Mouse (Mus musculus): ENCODE results near the gene Nrn1l.
A peak's percentile ranks its signal among the peaks of the same experiment; 100 is the strongest.

Gene Nrn1l

DNA sequence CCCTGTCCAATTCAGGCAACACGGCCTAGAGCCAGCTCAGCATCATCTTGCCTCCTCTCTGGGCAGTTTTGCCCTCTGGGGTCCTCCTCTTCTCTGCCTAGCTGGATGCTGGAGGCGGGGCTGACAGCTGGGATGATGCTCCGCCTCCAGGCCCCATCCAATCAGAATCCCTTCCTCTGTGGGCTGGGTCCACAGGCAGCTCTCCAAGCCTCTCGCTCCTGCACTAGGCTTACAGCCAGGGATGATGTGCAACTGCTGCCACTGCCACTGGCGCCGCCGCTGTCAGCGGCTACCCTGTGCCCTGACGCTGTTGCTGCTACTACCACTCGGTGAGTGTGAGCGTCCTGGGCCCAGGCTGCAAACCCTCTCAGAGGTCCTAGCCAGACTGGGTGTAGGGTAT is at the start of gene Nrn1l:
Nrn1l (plus strand) TSS at position 229 of the 400 bp plus-strand sequence.
- DNase-seq (ENCODE audit: low read depth) = no peak

- no peak for DNase-seq (ENCODE audit: low read depth)
Observed at GRCm38 (mm10) chr8:105846678-105847077, 46.7 kb upstream of the Nrn1l start.

GRCm38 (mm10) chr8:105850014-105850413 is 43.4 kb upstream of the Nrn1l start:
- DNase-seq (ENCODE audit: low read depth) = no peak

DNA sequence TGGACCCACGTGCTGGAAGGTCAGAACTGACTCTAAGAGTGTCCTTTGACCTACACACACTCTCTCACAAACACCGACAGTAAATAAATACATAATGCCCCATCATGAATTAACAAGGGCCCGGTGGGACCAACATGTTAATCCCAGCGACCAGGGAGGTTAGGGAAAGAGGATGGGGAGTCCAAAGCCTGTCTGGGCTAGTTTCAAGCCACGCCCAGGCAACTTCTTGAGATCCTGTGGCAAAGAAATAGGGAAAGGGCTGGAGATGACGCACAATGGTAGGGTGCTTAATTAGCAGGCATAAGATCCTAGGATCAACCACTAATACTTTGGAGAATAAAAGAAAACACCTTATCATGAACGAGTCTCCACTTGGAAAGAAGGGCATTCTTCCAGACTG is 42.8 kb upstream of the Nrn1l start:
- no peak for DNase-seq (ENCODE audit: low read depth)

DNA sequence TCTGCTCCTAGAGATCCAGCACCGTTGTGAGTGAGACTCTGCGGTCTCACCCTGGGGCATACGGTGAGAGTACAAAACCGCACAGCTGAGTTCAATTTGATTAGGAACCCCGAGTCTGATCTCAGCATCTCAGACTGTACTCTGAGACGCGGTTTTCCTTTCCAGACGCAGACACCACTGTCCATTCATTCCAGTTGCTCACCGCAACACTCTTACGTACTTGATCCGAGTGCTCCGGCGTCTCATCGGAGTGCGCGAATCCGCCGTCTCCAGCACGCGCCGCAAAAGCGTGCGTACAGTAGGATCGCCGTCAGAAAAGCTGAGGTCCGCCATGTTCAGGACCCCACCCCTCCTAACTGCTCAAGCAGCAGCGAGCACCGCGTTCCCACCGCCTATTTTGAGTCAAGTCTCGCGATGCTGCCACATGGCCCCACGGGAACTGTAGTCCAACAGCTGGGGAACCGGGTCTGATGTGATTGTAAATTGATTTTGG is 41.7 kb upstream of the Nrn1l start:
- peak; percentile 89 for DNase-seq (ENCODE audit: low read depth)

- no peak for DNase-seq (ENCODE audit: low read depth)
Observed at GRCm38 (mm10) chr8:105852146-105852729, 41.1 kb upstream of the Nrn1l start.

DNA sequence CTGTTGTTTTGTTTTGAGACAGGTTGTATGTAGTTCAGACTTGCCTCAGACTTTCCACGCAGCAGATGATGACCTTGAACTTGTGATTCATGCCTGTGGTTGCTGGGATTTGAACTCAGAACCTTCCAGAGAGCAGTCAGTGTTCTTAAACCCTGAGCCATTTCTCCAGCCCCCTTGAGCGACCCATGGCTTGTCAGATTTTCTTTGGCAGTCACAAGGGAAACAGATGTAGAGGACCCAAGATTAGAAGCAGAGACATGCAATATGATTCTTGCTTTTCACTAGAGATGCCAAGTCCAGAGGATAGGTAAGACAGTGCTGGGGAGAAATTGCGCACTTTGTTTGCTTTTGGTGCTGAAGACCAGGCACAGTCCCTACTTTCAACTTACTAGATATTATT is 40.2 kb upstream of the Nrn1l start, which contains the start of gene Cenpt:
Cenpt (minus strand) TSS at position 101 of the 400 bp plus-strand sequence.
- no peak for DNase-seq (ENCODE audit: low read depth)

DNA sequence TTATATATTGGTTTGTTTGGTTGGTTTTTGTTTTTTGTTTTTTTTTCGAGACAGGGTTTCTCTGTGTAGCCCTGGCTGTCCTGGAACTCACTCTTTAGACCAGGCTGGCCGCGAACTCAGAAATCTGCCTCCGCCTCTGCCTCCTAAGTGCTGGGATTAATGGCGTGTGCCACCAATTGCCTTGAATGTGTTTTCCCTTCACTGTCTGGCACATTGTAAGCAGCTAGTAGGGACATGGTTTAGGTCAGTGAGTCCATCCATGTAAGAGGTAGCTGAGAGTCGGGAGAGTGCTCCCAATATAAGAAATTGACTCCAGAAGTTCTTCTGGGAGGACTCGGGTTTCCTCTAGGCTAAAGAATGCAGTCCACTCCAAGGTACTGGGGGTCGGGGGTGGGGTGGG is 39.1 kb upstream of the Nrn1l start:
- no peak for DNase-seq (ENCODE audit: low read depth)

GRCm38 (mm10) chr8:105854715-105855216 is 38.6 kb upstream of the Nrn1l start, which contains the start of gene Thap11:
Gene Thap11 (plus strand): TSS chr8:105855132.
- DNase-seq (ENCODE audit: low read depth) = peak; percentile 92

GRCm38 (mm10) chr8:105855248-105856167 is 37.9 kb upstream of the Nrn1l start:
- DNase-seq (ENCODE audit: low read depth) = no peak

GRCm38 (mm10) chr8:105856168-105856835 is 37.1 kb upstream of the Nrn1l start:
- no peak for DNase-seq (ENCODE audit: low read depth)

DNA sequence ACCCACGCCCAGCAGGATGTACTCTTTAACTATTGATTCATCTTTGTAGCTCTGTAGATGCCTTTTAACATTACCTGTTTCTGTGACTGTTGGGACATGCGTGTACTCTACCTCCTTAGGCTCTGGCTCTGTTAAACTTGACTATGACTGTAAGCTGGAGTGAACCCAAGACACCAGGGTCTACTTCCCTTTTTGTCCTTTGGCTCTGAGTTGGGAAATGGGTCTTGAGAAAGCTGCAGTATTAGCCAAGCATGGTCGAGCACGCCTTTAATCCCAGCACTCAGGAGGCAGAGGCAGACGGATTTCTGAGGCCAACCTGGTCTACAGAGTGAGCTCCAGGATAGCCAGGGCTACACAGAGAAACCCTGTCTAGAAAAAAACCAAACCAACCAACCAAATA is 34.9 kb upstream of the Nrn1l start:
- DNase-seq (ENCODE audit: low read depth) = no peak

GRCm38 (mm10) chr8:105859314-105859713 is 34.1 kb upstream of the Nrn1l start:
- peak; percentile 87 for DNase-seq (ENCODE audit: low read depth)

DNA sequence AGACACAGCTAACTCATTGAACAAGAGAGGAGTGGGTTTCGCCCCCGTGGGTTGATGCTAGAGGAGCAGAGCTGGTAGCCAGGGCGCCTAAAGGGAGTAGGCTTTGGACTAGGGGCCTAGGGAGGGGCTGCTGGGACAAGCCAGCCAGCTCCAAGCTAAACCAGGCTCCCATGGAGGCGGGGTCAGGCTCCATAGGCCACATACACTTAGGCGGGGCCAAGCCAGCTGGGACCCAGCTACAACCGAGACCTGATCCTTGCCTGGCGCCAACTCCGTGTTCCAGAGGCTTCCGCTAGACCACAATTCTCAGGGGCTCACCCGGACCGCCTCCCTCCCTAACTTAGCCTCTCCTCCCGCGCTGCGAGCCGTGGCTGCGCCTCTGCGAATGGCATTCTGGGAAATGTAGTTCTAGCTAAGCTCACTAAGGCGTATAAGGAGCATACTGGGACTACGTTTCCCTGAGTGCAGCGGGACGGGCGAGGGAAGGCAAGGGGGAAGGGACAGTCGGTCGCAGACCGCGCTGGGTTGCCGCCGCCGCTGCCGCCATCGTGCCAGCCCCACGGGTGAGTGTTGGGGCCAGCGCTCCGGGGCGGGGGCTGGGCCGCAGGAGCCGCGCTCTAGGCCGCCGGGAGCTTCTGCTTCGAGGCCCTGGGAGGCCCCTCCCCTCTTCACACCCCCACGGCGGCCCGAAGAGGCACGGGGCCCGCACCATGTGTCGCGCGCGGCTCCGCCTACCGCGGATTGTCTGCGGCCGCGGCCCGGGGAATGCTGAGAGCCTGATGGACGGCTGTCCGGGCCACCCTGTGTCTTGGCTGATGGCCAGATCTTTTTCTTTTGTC is 33.0 kb upstream of the Nrn1l start, which contains the start of gene Nutf2:
Nutf2 (plus strand) TSS at position 438 of the 839 bp plus-strand sequence.
- DNase-seq (ENCODE audit: low read depth) = peak; percentile 96

DNA sequence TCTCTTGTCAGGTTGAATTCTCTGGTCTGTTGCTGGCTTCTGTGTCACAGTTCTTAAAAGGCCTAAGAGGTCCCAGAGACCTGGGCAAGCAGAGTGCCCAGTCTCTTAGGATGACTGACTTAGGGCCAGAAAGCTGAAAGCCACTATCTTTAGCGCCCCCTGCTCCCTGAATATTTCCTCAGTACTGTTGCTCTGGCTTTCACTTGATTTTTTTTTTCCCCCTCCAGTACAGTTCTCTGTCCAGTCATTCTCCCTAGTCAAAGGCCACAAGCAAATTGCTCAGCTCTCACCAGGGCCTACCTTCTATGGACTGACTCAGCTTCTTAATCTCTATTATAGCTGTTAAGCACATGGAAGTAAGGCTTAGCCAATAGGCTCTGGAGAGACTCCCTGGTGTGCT is 31.4 kb upstream of the Nrn1l start:
- DNase-seq (ENCODE audit: low read depth) = no peak

- no peak for DNase-seq (ENCODE audit: low read depth)
Observed at GRCm38 (mm10) chr8:105866364-105867029, 26.9 kb upstream of the Nrn1l start.

GRCm38 (mm10) chr8:105874301-105874700 is 19.1 kb upstream of the Nrn1l start:
- DNase-seq (ENCODE audit: low read depth) = no peak

DNA sequence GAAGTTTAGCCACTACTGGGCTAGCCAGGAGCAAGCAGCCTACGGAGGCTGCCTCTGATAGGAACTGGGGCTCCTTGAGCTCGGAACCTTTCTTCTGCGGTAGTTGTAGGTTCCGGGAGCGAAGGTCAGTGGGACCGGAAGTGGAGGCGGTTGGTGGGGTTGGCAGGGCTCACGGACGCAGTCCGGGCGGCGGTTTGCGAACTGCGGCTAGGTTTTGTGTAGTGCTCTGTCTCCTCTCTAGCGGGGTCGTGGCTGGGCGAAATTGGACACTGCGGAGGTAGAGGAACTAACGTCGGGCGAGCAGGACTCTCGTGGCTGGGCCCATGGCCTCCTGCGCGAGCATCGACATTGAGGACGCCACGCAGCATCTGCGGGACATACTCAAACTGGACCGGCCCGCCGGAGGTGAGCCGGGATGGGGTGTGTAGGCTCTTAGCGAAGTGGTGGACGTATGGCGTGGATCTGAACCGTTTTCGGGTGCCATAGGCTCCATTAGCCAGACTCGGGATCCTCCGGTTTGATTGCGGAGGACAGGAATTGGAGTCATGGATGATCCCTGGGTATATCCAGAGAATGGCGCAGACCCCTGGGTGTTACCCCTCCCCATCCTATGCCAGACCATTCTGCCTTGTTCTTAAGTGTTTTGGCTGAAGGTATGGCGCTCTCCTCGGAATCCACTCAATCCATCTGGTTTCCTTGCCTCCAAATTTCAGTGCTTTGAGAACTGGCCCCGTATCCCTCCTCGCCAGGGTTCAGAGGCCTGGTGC is 12.4 kb upstream of the Nrn1l start, which contains the start of gene Edc4:
Edc4 (plus strand) TSS at position 128 of the 767 bp plus-strand sequence.
- DNase-seq (ENCODE audit: low read depth) = peak; percentile 88

DNA sequence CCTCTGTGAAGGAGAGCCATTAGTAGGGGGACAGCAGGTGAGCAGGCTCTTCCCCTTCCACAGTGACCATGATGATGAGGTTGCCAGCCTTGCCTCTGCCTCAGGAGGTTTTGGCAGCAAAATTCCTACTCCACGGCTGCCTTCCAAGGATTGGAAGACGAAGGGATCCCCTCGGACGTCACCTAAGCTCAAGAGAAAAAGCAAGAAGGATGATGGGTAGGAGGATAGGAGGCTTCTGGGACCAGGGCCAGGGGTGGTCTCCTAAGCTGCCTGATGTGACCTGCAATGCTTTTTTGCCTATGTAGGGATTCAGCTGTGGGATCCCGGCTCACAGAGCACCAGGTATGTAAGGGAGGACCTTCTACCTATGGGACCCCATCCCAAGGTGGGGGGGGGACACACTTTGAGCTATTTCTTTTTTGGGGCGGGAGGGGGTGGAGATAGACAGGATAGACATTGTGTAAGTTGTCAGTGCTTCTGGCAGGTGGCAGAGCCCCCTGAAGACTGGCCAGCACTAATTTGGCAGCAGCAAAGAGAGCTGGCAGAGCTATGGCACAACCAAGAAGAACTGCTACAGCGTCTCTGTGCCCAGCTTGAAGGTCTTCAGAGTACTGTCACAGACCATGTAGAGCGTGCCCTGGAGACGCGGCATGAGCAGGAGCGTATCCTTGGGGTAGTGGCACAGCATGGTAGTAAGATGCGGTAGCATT is 3.5 kb upstream of the Nrn1l start:
- DNase-seq (ENCODE audit: low read depth) = no peak
